Mouse (Mus musculus): Measurements from ENCODE around the gene Treml2. TPM values are rescaled to one million over a fixed set of nuclear protein-coding genes. Genes with fewer than 3 reads are reported as not detected.
"Not testable (repeated sequence)": the region's sequence is repeated elsewhere in the genome, so short reads cannot be mapped to it uniquely, and the experiment has no call there.

The Treml2 gene
- polyA plus RNA-seq, 1 experiment from 2014 or later = 0.11 TPM

- Histone ChIP-seq H3K9ac (no peak overlapping the region), H3K4me3 (replicated peaks) (no peak overlapping the region), H3K9me3 (no peaks in the 10 kb centered on the region), H3K27ac (no peak overlapping the region), H3K4me1 (no peaks in the 10 kb centered on the region), H3K36me3 (replicated peaks) (no peaks in the 10 kb centered on the region), H3K27me3 (0 out of 2 replicates have a peak, but pooled peaks cover 7% of the 10 kb centered on the region), H3K4me2 (no peak overlapping the region)
- no peak for ATAC-seq (ENCODE audit: low FRiP score)
- WGBS = 74% methylated on average over 7 of the region's 7 CpGs
These were observed 901 bp downstream of the Treml2 start for GRCm38 (mm10) chr17:48300199-48300598.

- no peaks in the 10 kb centered on the region for H3K9me3 ChIP-seq
- H3K27me3 ChIP-seq = 0 out of 2 replicates have a peak, but pooled peaks cover 7% of the 10 kb centered on the region
- H3K27ac ChIP-seq = no peak overlapping the region
- no peaks in the 10 kb centered on the region for H3K36me3 ChIP-seq (replicated peaks)
- ATAC-seq (ENCODE audit: low FRiP score) = no peak
- H3K4me1 ChIP-seq = no peaks in the 10 kb centered on the region
- H3K4me3 ChIP-seq (replicated peaks) = no peak overlapping the region
- H3K9ac ChIP-seq = no peak overlapping the region
- 82% methylated on average over 9 of the region's 9 CpGs for WGBS
- H3K4me2 ChIP-seq = no peak overlapping the region
These were observed 1.6 kb downstream of the Treml2 start for GRCm38 (mm10) chr17:48300861-48301260.

GRCm38 (mm10) chr17:48301792-48302191 is 2.5 kb downstream of the Treml2 start:
- no peaks in the 10 kb centered on the region for H3K36me3 ChIP-seq (replicated peaks)
- H3K9ac ChIP-seq = no peak overlapping the region
- no peak overlapping the region for H3K4me2 ChIP-seq
- H3K9me3 ChIP-seq = no peaks in the 10 kb centered on the region
- H3K27me3 ChIP-seq = 0 out of 2 replicates have a peak, but pooled peaks cover 7% of the 10 kb centered on the region
- H3K27ac ChIP-seq = no peak overlapping the region
- H3K4me1 ChIP-seq = no peaks in the 10 kb centered on the region
- H3K4me3 ChIP-seq (replicated peaks) = no peak overlapping the region
- 94% methylated on average over 5 of the region's 5 CpGs for WGBS
- no peak for ATAC-seq (ENCODE audit: low FRiP score)

GRCm38 (mm10) chr17:48312124-48312523 is 12.8 kb downstream of the Treml2 start:
- H3K4me2 ChIP-seq = no peak overlapping the region
- H3K27me3 ChIP-seq = no peaks in the 10 kb centered on the region
- no peak overlapping the region for H3K4me3 ChIP-seq (replicated peaks)
- WGBS = 88% methylated on average over 2 of the region's 2 CpGs
- no peaks in the 10 kb centered on the region for H3K9me3 ChIP-seq
- no peak overlapping the region for H3K27ac ChIP-seq
- no peaks in the 10 kb centered on the region for H3K36me3 ChIP-seq (replicated peaks)
- H3K4me1 ChIP-seq = no peaks in the 10 kb centered on the region
- no peak for ATAC-seq (ENCODE audit: low FRiP score)
- H3K9ac ChIP-seq = no peak overlapping the region

GRCm38 (mm10) chr17:48315905-48316579 is 16.7 kb downstream of the Treml2 start, which contains the start of gene B430306N03Rik:
B430306N03Rik (plus strand) TSS chr17:48316141.
- H3K4me1 ChIP-seq; H3K4me2 ChIP-seq; H3K9ac ChIP-seq; H3K4me3 ChIP-seq (replicated peaks); H3K9me3 ChIP-seq; H3K27ac ChIP-seq; ATAC-seq (ENCODE audit: low FRiP score); H3K27me3 ChIP-seq; H3K36me3 ChIP-seq (replicated peaks): not testable (repeated sequence)
- WGBS = 89% methylated on average over 3 of the region's 3 CpGs

GRCm38 (mm10) chr17:48318686-48319085 is 19.4 kb downstream of the Treml2 start:
- H3K9me3 ChIP-seq = no peaks in the 10 kb centered on the region
- H3K4me2 ChIP-seq = no peak overlapping the region
- no peaks in the 10 kb centered on the region for H3K4me1 ChIP-seq
- H3K36me3 ChIP-seq (replicated peaks) = no peaks in the 10 kb centered on the region
- H3K27ac ChIP-seq = no peak overlapping the region
- no peak for ATAC-seq (ENCODE audit: low FRiP score)
- H3K27me3 ChIP-seq = no peaks in the 10 kb centered on the region
- 81% methylated on average over 1 of the region's 1 CpGs for WGBS
- H3K9ac ChIP-seq = no peak overlapping the region
- H3K4me3 ChIP-seq (replicated peaks) = no peak overlapping the region

DNA sequence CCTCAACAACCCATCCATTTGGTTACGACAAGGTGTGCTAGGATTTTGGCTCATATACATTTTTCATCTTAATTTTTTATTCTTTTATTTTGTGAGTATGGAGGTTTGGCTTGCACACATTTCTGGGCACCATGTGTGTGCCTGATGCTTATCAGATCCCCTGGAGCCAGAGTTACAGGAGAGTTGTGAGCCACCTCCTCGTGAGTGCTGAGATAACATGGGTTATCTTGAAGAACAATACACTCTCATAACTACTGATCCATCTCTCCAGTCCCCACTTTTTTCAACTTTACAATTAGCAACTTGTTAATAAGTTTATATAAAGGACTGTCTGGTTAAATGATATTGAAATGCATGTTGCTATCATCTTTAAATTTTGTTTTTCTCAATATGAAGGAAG is 22.0 kb downstream of the Treml2 start:
- Histone ChIP-seq H3K27me3 (no peaks in the 10 kb centered on the region), H3K9ac (no peak overlapping the region), H3K4me3 (replicated peaks) (no peak overlapping the region), H3K4me1 (no peaks in the 10 kb centered on the region), H3K9me3 (no peaks in the 10 kb centered on the region), H3K27ac (no peak overlapping the region), H3K36me3 (replicated peaks) (no peaks in the 10 kb centered on the region), H3K4me2 (no peak overlapping the region)
- no peak for ATAC-seq (ENCODE audit: low FRiP score)
- WGBS = 82% methylated on average over 2 of the region's 2 CpGs

DNA sequence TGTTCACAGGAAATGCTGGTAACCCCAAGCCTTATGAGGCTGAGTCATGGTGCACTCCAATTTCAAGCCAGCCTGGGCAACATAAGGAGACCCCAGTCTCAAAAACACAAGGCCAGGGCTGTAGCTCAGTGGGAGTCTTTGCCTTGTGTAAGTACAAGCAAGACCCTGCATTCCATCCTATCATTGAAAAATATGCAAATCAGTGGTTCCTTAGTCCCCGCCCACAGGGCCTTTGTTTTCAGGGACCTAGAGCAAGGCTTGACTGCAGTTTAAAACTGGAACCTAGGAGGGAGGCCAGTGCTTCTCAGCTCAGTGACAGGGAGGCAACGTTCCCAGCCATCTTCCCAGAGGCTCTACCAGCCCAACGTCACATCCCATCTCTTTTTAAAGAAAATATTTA is 23.9 kb downstream of the Treml2 start:
- no peak overlapping the region for H3K27ac ChIP-seq
- no peak overlapping the region for H3K4me2 ChIP-seq
- H3K4me1 ChIP-seq = no peaks in the 10 kb centered on the region
- H3K4me3 ChIP-seq (replicated peaks) = no peak overlapping the region
- no peaks in the 10 kb centered on the region for H3K36me3 ChIP-seq (replicated peaks)
- WGBS = 63% methylated on average over 3 of the region's 3 CpGs
- H3K9ac ChIP-seq = no peak overlapping the region
- no peaks in the 10 kb centered on the region for H3K27me3 ChIP-seq
- ATAC-seq (ENCODE audit: low FRiP score) = no peak
- H3K9me3 ChIP-seq = no peaks in the 10 kb centered on the region

- no peaks in the 10 kb centered on the region for H3K4me1 ChIP-seq
- no peaks in the 10 kb centered on the region for H3K27me3 ChIP-seq
- H3K4me3 ChIP-seq (replicated peaks) = no peak overlapping the region
- no peak overlapping the region for H3K27ac ChIP-seq
- 93% methylated on average over 5 of the region's 5 CpGs for WGBS
- H3K9ac ChIP-seq = no peak overlapping the region
- H3K36me3 ChIP-seq (replicated peaks) = no peaks in the 10 kb centered on the region
- H3K9me3 ChIP-seq = no peaks in the 10 kb centered on the region
- no peak overlapping the region for H3K4me2 ChIP-seq
- no peak for ATAC-seq (ENCODE audit: low FRiP score)
These were observed 25.0 kb downstream of the Treml2 start for GRCm38 (mm10) chr17:48324258-48324657.

GRCm38 (mm10) chr17:48325093-48325492 is 25.8 kb downstream of the Treml2 start:
- Histone ChIP-seq H3K9ac (no peak overlapping the region), H3K4me3 (replicated peaks) (no peak overlapping the region), H3K4me2 (no peak overlapping the region), H3K27ac (no peak overlapping the region), H3K36me3 (replicated peaks) (no peaks in the 10 kb centered on the region), H3K9me3 (no peaks in the 10 kb centered on the region), H3K4me1 (no peaks in the 10 kb centered on the region), H3K27me3 (no peaks in the 10 kb centered on the region)
- 89% methylated on average over 6 of the region's 6 CpGs for WGBS
- no peak for ATAC-seq (ENCODE audit: low FRiP score)

GRCm38 (mm10) chr17:48325638-48326037 is 26.3 kb downstream of the Treml2 start:
- no peaks in the 10 kb centered on the region for H3K27me3 ChIP-seq
- 91% methylated on average over 11 of the region's 11 CpGs for WGBS
- no peak for ATAC-seq (ENCODE audit: low FRiP score)
- no peak overlapping the region for H3K4me3 ChIP-seq (replicated peaks)
- H3K4me1 ChIP-seq = no peaks in the 10 kb centered on the region
- no peak overlapping the region for H3K9ac ChIP-seq
- no peak overlapping the region for H3K27ac ChIP-seq
- no peaks in the 10 kb centered on the region for H3K9me3 ChIP-seq
- no peaks in the 10 kb centered on the region for H3K36me3 ChIP-seq (replicated peaks)
- no peak overlapping the region for H3K4me2 ChIP-seq

DNA sequence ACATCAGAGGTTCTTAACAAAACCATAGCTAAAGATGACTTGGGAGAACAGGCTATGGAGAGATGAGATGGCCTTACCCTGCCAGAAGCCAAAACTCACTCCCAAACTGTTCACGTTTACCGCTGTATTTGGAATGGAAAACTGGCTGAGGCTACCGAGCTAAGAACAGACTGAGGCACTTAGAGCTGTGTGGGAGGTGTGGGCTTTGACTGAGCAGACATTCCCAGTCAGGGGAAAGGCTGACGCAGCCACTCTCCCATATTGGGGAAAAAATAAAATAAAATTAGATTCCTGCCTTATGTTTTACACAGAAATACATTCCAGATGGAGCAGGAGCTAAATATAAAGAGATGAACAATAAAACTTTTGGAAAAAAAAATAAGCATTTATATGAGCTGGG is 27.4 kb downstream of the Treml2 start:
- Histone ChIP-seq H3K36me3 (replicated peaks) (no peaks in the 10 kb centered on the region), H3K4me3 (replicated peaks) (no peak overlapping the region), H3K4me1 (no peaks in the 10 kb centered on the region), H3K9me3 (no peaks in the 10 kb centered on the region), H3K27me3 (no peaks in the 10 kb centered on the region), H3K4me2 (no peak overlapping the region), H3K27ac (no peak overlapping the region), H3K9ac (no peak overlapping the region)
- no peak for ATAC-seq (ENCODE audit: low FRiP score)
- WGBS = 81% methylated on average over 4 of the region's 4 CpGs

GRCm38 (mm10) chr17:48332524-48332923 is 33.2 kb downstream of the Treml2 start:
- Histone ChIP-seq H3K9me3 (no peaks in the 10 kb centered on the region), H3K36me3 (replicated peaks) (no peaks in the 10 kb centered on the region), H3K27me3 (no peaks in the 10 kb centered on the region), H3K4me1 (no peaks in the 10 kb centered on the region), H3K4me2 (no peak overlapping the region), H3K27ac (no peak overlapping the region), H3K9ac (no peak overlapping the region), H3K4me3 (replicated peaks) (no peak overlapping the region)
- WGBS = 94% methylated on average over 2 of the region's 2 CpGs
- no peak for ATAC-seq (ENCODE audit: low FRiP score)

Measured in forebrain, embryonic 12.5 days (tissue).